Mouse (Mus musculus) layer of hippocampus, adult 8-10 months (tissue): ENCODE results near the gene Ptafr. TPM values are rescaled to one million over a fixed set of nuclear protein-coding genes. Genes with fewer than 3 reads are reported as not detected.

Experiments used
- DNase-seq, 2 experiments: peaks; one replicate each; pipeline ENCODE4 v3.0.0; 2022; ENCODE audit warnings: low spot score in 2 of 2
- total RNA-seq, 4 experiments: library from RNA; stranded (reverse); gene quantifications; 2 replicates each; pipeline ENCODE4 v1.2.4; 2022

Ptafr gene
- total RNA-seq, 4 experiments from 2014 or later = 1.1 to 3.8 (median 2.5) TPM

DNA sequence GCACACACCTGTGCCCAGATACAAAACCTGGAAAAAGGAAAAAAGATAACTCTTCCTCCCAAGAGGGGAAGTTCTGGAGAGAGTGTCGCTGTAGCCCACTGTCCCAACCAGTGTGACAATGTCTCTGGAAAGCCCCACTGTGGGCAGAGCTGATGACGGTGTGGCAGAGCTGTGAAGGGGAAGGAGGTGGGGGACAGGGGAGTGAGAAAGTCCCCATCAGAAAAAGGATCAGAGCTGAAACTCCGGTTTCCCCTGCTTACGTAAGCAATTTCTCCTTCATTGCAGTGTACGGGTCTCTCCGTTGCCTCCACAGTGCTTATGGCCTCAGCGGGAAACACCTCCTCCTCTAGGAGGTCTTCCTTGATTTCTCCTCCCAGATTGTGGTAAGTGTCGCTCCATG is 47.5 kb downstream of the Ptafr start:
- no peak for DNase-seq

- no peak for DNase-seq
Observed at GRCm38 (mm10) chr4:132617873-132618272, 54.0 kb downstream of the Ptafr start.

- DNase-seq = no peak
Observed at GRCm38 (mm10) chr4:132618850-132619375, 55.0 kb downstream of the Ptafr start.

DNA sequence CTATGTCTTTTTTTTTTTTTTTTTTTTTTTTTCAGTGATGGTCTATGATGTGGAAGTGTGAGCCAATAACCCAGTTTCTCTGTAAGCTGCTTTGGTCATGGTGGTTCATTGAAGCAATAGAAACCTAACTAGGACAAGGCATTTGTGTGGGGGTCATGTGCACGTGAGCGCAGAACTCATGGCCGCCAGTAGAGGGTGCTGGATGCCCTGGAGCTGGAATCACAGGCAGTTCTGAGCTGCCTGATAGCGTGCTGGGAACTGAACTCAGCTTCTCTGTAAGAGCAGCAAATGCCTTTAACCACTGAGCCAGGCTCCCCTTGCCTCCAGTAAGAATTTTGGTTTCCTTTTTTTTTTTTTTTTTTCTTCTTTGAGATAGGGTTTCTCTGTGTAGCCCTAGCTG is 56.3 kb downstream of the Ptafr start:
- DNase-seq = no peak

- no peak for DNase-seq
Observed at GRCm38 (mm10) chr4:132621287-132622068, 57.6 kb downstream of the Ptafr start.

DNA sequence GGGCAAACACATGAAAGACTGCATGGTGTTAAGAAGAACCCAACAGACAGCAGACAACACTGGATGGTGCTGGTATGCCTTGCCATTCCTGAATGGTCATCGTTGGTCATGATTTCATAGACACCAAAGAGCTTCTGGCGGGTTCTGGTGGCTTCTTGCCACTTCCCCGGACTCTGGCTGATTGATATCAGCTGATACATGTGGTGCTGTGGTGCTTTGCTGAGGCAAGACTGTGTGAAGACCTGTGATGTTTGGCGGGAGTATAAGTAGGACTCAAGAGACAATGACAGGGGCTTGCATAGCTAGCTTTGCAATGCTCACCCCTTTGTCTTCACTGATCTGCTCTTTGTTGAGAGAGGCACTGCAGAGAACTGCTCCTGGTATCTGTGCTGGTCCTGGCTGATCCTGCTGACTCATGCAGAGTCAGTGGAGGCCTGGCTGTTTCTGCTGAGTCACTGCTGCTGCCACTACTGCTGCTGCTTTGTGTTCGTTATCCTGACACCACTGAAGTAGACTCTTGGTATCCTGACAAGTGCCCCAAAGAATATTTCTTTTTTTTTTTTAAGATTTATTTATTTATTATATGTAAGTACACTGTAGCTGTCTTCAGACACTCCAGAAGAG is 60.3 kb downstream of the Ptafr start:
- no peak for DNase-seq

- no peak for DNase-seq
Observed at GRCm38 (mm10) chr4:132628830-132629229, 65.0 kb downstream of the Ptafr start.

Other genes starting within 250 kb of the Ptafr start
- gene Trnau1ap, start 234.5 kb upstream of the Ptafr start, total RNA-seq = 10 to 100 TPM; 21.9 to 27.1 (median 24.0) TPM
- 10 to 100 TPM; 10.0 to 12.4 (median 11.0) TPM for gene Rcc1, start 210.5 kb upstream of the Ptafr start, total RNA-seq
- gene Phactr4, start 141.6 kb upstream of the Ptafr start, total RNA-seq = 10 to 100 TPM in 3 of 4 experiments, 1 to 10 TPM in 1; 9.0 to 14.0 (median 12.6) TPM
- 10 to 100 TPM in 1 of 4 experiments, 1 to 10 TPM in 3; 8.3 to 10.3 (median 9.2) TPM for gene Med18, start 100.1 kb upstream of the Ptafr start, total RNA-seq
- gene Sesn2, start 53.6 kb upstream of the Ptafr start, total RNA-seq = 10 to 100 TPM; 13.1 to 14.5 (median 14.4) TPM
- gene Atpif1, start 30.4 kb upstream of the Ptafr start, total RNA-seq = 100 to 1,000 TPM; 313 to 407 (median 357) TPM
- gene Dnajc8, start 28.5 kb upstream of the Ptafr start, total RNA-seq = 100 to 1,000 TPM in 2 of 4 experiments, 10 to 100 TPM in 2; 88.8 to 104 (median 94.6) TPM
- gene Eya3, start 74.9 kb downstream of the Ptafr start, total RNA-seq = 10 to 100 TPM; 28.7 to 31.1 (median 29.0) TPM
- gene Xkr8, start 168.5 kb downstream of the Ptafr start, total RNA-seq = 1 to 10 TPM; 2.9 to 4.5 (median 3.6) TPM
- gene Smpdl3b, start 193.2 kb downstream of the Ptafr start, total RNA-seq = 1 to 10 TPM; 3.4 to 4.6 (median 4.0) TPM
- gene Rpa2, start 204.3 kb downstream of the Ptafr start, total RNA-seq = 10 to 100 TPM; 13.3 to 15.7 (median 15.1) TPM
- 1 to 10 TPM in 2 of 4 experiments, under 1 TPM in 2; 0.62 to 3.9 (median 1.6) TPM for gene Themis2, start 232.3 kb downstream of the Ptafr start, total RNA-seq